ENCODE assay signal across 9 mouse cellular contexts in genomic region chr4:80765781-80766180, GRCm38 (mm10).
DNase-seq lines count a peak whose midpoint lies in the region; ATAC-seq and TF ChIP-seq lines count a peak whose summit lies in the region.
"Had no signal": no experiment of that assay in that cellular context is flagged by ENCODE, and none has a peak within 500 bp of the region (broad histone marks: within the 10 kb centered on the region; RNA-seq: fewer than 3 reads in every experiment).

No protein-coding gene starts in this region.

- H3K4me1 ChIP-seq in kidney, postnatal 0 days (replicated peaks; ENCODE audit: insufficient read depth, low read length) = no peaks in the 10 kb centered on the region
- H3K4me1 ChIP-seq in limb, embryonic 13.5 days = no peaks in the 10 kb centered on the region
- H3K4me1 ChIP-seq: megakaryocyte, embryonic 14.5 days had no signal

- H3K4me2 ChIP-seq in kidney, postnatal 0 days (ENCODE audit: low read length) = no peak overlapping the region
- no peak overlapping the region for H3K4me2 ChIP-seq in limb, embryonic 13.5 days (replicated peaks)

- ATAC-seq in kidney, postnatal 0 days (replicated peaks; ENCODE audit: low FRiP score, low read depth) = peak; percentile 57; the same call in 1 of the 2 replicates
- ATAC-seq in limb, embryonic 13.5 days (ENCODE audit: low FRiP score, low read depth) = peak; percentile 64; the same call in 1 of the 2 replicates

- TF ChIP-seq CTCF in kidney, postnatal 0 days (IDR thresholded peaks at IDR 0.05; ENCODE audit: low read depth) = peak; percentile 92

- DNase-seq in ovary, postnatal 14 days (ENCODE audit: low spot score) = peak; percentile 38
- no peak for DNase-seq in ovary, adult 18-20 months (ENCODE audit: low spot score)
- peak; percentile 50 for DNase-seq in cerebellum, adult 9-10 months
- peak; percentile 76 to 92 for DNase-seq in frontal cortex, adult 2 months (ENCODE audit: extremely low spot score in 1 of 2, low spot score in 1 of 2)
- peak; percentile 83 for DNase-seq in kidney, postnatal 0 days (ENCODE audit: low spot score)
- peak; percentile 79 for DNase-seq in retina, postnatal 1 day
- no peak for DNase-seq in T-cell, adult 2 months (ENCODE audit: low spot score)

- 39% methylated on average over 4 of the region's 4 CpGs for WGBS in kidney, postnatal 0 days
- WGBS in limb, embryonic 13.5 days = 32% methylated on average over 4 of the region's 4 CpGs

- H3K9me3 ChIP-seq in kidney, postnatal 0 days (replicated peaks; ENCODE audit: low read length) = no peaks in the 10 kb centered on the region
- no peaks in the 10 kb centered on the region for H3K9me3 ChIP-seq in limb, embryonic 13.5 days

- no peaks in the 10 kb centered on the region for H3K36me3 ChIP-seq in kidney, postnatal 0 days (ENCODE audit: insufficient read depth, low read length)
- no peaks in the 10 kb centered on the region for H3K36me3 ChIP-seq in limb, embryonic 13.5 days

- H3K9ac ChIP-seq in kidney, postnatal 0 days (ENCODE audit: low read depth, low read length) = no peak overlapping the region
- H3K9ac ChIP-seq in limb, embryonic 13.5 days = no peak overlapping the region

- H3K27me3 ChIP-seq in kidney, postnatal 0 days (ENCODE audit: insufficient read depth, low read length) = no peaks in the 10 kb centered on the region
- no peaks in the 10 kb centered on the region for H3K27me3 ChIP-seq in limb, embryonic 13.5 days
- H3K27me3 ChIP-seq: megakaryocyte, embryonic 14.5 days had no signal

- no peak overlapping the region for H3K4me3 ChIP-seq in kidney, postnatal 0 days (replicated peaks; ENCODE audit: low read depth, low read length)
- no peak overlapping the region for H3K4me3 ChIP-seq in limb, embryonic 13.5 days
- H3K4me3 ChIP-seq: megakaryocyte, embryonic 14.5 days had no signal

- H3K27ac ChIP-seq in kidney, postnatal 0 days = no peak overlapping the region
- H3K27ac ChIP-seq in limb, embryonic 13.5 days = no peak overlapping the region

Comparison
In these comparisons a context has a peak if more than half of its experiments do, and no peak if none do; other contexts are left out.
1. DNase-seq: peak in ovary, postnatal 14 days (single experiment), cerebellum, adult 9-10 months (single experiment), frontal cortex, adult 2 months (2 of 2), kidney, postnatal 0 days (single experiment) and retina, postnatal 1 day (single experiment); none in ovary, adult 18-20 months (single experiment) and T-cell, adult 2 months (single experiment).